Mouse (Mus musculus) retina, postnatal 7 days (tissue): ENCODE results near the gene Mapk3.

ENCODE experiments used
- DNase-seq: peaks from one replicate; pipeline ENCODE4 v3.0.0-alpha.2; 2012; ENCODE audit warnings: low read depth, low spot score

Mapk3 gene

DNA sequence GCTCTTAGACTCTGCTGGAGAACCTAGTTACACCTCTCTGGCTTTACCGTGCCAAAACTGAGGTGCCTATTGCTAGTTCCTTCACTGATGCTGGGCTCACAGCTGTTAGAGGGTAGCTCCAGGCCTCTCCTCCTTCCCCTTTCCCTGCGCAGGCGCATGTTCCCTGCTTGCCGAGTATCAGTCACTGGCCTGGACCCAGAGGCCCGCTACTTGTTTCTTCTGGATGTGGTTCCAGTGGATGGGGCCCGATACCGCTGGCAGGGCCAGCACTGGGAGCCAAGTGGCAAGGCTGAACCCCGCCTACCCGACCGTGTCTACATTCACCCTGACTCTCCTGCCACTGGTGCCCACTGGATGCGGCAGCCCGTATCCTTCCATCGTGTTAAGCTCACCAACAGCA lies 23.3 kb downstream of the Mapk3 start:
- DNase-seq: no peak

DNA sequence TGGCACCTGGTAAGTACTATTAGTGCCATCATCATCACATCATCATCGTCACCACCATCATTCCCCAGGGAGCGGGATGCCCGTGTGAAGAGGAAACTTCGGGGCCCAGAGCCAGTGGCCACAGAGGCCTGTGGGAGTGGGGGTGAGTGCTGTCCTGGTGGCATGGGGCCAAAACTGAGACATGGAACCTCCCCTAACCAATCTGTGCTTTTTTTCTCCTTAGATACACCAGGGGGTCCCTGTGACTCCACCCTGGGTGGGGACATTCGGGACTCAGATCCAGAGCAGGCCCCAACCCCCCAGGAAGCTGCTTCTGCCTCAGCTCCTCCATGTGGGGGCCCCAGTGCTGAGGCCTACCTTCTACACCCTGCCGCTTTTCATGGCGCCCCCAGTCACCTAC lies 25.1 kb downstream of the Mapk3 start:
- DNase-seq: no peak

DNA sequence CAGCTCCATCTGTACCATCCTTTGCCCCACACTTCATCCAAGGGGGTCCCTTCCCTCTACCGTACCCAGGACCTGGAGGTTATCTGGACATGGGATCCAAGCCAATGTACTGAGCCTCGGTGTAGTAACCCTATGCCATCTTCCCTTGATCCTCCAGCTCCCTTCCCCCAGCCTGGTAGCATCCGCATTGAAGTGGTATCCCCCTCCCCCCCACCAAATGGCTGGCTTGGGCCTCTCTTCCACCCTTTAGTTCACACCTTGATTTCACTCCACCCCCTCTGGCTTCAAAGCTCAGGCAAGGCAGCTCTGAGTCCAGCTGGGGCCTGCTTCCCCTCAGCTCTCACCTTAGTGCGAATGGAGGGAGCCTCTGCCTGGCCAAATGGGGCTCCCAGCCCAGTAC lies 25.7 kb downstream of the Mapk3 start:
- no peak for DNase-seq

DNA sequence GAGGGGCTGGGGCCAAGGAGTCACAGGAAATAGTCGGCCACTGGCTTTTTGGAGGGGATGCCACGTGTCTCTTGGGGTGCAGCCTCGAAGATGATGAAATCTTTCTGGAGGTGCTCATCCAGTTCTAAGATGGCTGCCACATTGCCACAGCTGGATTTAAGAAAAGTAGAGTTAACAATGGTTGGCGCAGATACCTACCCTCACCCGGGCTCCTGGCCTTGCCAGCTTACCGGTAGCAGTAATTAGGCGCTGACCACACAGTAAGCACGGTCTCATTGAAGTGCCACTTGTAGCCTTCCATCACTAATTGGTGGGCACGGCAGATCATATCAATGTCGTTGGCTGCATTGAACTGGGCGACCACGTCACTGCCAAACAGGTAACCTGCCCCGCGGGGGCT lies 26.7 kb downstream of the Mapk3 start:
- no peak for DNase-seq

DNA sequence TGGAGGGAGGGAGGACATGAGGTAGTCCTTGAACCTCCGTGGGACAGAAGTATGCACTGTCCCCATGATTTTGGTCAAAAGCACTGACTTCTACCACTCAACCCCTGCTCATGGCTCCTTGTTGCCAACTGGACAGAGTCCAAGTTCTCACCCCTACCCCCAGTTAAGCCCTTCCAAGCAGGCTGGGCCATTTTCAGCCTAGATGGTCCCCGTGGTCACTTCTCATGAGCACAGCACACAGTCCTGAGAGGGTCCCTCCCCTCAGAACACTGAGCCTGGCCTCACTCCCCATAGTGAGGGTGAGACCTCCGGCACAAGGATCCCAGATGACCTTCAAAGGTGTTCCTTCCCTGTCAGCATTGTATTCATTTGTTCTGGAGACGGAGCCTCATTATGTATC lies 29.7 kb downstream of the Mapk3 start:
- no peak for DNase-seq

DNA sequence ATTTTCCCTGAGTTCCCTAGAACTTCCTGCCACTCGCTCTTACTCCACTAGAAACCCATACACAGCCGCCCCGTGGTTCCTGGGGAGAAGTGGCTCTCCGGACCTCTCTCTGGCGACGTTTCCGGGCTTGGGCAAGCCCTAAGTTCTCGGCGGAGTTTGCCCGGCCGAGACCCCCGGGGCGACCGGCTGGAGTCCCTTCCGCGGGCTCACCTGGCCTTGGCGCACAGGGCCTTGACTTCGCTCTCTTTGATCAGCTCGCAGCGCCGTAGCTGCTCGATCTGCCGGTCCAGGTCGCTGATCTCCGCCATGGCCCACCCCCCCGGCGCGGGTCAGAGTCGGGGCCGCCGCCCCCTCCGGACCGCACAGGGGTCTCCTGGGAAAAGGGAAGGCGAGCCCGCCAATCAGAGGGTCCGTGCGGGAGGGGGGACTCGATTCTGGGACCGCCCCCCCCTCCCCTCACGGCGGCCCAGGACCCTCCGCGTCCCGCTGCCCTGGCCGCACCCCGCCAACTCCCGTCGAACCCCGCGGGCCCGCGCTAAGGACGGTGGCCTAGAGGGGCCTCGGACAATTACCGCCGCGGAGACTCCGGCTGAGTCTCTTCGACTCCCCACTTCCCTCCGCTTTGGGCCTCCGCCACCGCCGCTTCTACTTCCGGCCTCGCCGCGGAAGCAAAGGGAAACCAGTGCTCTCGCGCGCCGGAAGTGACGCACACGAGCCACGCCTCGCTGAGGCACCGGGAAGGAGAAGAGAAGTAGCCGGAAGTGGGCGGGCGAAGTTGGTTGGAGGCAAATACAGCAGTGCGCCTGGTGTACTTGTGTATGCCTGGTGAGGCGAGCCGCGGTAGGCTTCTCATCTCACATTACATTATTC lies 32.7 kb downstream of the Mapk3 start, which contains the start of gene Ppp4c:
TSS of gene Ppp4c (minus strand) at position 646 of the 870 bp plus-strand sequence.
- DNase-seq: peak; percentile 97

DNA sequence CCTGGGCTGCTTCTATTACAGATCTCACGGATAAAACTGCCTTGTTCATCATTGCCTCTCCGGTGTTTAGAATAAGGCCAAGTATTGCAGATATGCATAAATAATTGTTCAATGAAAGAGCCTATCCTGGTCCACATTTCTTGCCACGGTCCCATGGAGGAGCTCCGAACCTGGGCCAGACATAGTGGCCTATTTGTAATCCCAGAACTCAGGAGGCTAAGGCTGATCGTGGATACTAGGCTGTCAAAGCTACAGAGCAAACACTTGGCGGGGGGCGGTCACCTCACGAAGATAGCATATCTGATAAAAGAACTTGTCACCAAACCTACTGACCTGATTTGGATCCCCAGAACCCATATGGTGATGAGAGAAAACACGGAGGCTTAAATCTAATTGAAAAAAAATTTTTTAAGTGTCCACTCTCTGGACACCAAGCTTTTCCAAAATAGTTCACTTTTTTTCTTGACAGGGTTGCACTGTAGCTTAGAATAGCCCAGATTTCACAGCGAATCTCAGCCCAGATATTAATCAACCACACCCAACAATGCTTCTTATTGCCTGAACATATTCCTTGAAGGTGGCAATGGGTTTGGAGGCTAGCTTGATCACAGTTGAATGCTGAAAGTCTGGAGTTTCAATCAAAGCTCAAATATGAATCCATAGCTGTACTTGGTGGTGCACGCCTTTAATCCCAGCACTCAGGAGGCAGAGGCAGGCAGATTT lies 33.5 kb downstream of the Mapk3 start:
- DNase-seq: no peak

DNA sequence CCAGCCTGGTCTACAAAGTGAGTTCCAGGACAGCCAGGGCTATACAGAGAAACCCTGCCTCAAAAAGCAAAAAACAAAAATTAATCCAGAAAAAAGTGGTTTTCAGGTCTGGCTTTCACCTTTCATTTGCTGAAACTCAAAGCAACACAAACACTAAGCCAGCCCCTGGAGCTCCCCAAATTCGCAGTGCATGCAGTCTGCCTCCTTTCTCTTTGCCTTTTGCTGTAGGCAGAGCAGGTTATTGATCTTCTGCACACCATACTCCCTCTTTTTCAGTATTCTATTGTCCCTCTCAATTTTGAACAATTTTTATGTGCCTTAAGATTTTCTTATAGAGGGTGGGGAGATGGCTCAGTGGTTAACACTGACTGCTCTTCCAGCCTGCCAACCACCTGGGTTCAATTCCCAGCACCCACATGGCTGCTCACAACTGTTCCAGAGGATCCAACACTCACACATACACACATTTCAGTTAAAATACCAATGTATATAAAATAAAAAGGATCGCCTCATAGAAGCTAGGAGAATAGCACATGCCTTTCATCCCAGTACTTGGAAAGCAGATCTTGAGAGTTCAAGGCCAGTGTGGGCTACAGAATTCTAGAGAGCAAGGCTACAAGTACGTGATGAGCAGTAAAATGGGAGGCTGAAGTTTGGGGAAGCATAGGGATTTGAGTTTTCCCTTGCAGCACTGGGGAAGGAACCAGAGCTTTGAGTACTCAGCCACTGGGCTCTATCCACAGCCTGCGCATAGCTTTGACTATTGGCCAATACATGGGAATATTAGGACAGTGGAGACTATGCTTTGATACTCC lies 34.3 kb downstream of the Mapk3 start:
- no peak for DNase-seq

DNA sequence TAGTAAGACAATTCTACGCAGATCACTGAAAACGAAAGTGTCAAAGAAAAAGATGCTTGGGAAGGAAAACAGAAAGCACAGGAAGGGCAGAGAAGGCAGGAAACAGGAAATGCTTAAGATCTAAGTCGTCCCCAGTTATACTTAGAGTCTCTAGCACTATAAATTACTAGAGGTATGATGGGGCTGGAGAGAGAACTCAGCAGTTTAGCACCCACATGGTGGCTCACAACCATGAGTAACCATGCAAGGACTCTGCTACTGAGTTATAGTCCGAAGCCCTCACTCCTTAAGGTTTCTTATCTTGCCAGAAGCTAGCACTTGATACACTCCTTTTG lies 34.8 kb downstream of the Mapk3 start:
- DNase-seq: no peak

DNA sequence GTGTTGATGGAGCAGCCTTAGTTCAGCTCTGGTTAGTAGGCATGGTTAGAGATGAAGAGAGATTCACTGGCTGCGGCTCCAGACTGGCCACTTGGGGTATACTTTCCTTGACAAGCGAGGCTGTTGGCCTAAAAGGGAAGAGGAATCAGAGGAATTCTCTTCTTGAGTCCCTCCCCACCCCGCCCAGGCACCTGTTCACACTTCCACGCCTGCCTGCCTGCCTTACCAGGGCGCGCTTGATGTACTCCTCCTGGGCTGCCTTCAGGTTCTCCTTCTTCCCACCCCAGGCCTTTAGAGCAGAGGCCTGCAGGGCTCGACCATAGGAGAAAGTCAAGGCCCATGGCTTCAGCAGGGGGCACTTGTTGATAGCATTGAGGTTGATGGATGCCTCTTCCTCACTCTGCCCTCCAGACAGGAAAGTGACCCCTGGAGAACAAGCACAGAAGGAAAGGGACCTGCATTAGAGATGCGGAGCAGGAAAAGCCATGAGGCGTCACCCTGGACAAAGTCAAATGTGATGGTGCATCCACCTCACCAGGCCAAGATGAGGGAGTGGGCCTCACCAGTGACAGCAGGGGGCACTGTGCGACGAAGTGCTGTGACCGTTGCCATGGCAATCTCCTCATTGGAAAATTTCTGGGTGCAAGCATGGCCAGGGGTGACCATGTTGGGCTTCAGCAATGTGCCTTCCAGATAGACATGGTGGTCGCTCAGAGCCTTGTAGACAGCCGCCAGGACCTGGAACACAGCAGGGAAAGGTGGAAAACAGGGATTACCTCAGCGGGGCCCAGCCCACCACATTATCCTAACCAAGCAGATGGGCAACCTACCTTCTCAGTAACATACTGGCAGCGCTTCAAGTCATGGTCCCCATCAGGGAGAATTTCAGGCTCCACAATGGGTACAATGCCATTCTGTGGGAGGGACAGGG lies 36.3 kb downstream of the Mapk3 start:
- DNase-seq: no peak

DNA sequence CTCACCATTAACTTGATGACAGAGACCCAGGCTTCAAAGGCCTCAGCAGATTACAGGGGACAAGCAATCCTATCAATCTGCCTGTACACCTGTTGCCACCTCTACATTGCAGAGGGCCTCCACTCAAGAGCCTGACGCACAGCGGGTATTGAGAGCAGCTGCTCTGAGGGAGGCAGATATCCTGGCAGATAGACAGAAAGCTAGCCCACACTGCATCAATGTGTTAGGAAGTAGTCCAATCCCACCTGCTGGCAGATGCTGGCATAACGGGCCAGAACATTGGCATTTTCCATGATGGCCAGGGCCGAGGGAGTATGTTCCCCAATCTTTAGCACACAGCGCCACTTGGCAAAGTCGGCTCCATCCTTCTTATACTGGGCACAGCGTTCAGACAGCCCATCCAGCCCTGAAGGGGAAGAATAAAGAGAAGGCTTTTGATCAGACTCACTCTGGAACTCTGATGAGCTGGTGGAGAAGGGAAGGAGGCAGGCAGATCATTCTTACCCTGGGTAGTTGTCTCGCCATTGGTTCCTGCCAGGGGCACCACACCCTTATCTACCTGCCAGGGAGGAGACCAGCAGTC lies 37.0 kb downstream of the Mapk3 start:
- DNase-seq: no peak

DNA sequence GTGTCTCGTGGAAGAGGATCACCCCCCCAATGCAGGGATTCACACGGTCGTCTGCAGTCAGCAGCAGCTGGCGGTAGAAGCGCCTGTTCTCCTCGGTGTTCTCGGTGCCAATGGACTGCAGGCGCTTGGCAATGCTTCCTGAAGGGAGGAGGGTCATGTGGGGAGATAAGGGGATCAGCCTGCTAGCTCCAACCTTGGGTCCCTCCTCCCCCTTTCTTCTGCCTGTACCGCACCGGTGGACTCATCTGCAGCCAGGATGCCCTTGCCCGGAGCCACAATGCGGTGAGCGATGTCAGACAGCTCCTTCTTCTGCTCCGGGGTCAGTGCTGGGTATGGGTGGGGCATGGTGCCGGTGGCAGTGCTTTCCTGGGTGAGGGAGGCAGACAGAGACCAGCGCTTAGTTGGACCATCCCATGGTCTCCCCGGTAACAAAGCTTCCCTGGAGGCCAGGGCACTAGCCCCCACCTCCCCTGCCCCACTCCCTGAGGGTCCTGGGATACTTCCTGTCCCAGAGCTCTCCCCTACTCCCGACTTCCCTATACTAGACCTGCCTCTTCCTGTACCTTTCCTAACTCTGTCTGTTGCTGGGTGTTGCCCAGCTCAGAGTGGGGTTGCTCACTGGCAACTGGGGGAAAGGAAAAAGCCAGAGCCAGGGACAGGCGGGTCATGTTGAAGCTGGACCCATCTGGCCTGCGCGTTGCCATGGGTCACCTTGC lies 38.2 kb downstream of the Mapk3 start, which contains the start of gene Fam57b:
TSS of gene Fam57b (plus strand) at position 258 of the 716 bp plus-strand sequence.
- peak; percentile 72 for DNase-seq

DNA sequence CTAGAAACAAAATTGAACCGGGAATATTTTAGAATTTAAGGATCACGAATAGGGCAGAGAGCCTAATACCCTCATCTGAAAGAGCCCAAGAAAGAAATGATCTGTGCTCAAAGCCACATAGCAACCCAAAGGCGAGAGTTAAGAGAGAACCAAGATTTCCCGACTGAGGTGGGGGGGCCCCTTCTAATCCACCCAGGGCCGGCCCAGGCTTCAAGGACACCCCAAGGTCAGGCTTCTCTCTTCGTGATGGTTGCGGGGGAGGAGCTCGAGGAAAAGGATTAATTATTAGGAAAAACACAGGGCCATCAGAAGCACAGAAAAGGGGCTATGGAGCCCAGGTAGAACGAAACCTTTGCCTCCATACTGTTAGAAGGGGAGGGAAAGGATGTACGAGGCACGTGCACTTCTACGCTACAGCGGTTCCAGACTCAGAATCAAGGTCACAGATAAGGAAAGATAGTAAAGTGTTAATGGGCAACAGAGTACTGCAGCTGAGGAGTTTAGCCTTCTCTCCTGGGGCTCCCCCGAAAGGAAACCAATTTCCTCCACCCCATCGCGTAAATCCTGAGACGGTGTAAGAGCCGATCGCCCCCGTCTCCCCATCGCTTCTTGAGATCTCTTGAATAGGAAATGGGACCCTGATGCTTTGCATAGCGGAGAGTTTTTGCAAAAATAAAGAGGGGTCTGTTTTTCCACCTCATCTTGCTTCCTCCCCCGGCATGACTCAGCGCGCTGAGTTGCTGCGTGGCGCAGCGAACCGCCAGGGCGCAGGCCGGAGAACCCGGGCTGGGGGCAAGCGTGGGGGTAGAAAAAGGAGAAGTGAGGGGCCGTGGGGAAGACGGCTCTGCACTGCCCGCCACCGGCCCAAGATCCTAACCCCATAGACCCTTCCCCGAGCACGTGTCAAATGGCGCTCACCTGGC lies 39.0 kb downstream of the Mapk3 start:
- DNase-seq: no peak

DNA sequence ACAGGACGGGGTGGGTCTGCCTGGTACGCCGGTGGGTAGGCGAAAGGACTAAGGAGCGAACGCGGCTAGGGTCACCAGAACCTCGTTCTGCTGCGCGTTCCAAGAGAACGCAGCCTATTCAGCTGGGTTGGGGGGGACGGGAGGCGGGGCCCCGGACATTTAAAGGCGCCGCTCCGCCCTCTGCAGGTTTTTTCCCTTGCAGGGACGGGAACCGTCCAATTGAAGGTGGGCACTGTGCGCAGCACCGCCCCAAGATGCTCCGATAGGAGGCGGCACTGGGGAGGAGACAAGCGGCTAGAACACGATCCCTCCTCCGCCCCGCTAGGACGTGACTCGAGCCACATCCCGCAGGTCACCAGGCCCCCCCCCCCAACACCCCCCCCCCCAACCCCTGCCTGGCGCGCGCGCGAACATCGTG lies 39.7 kb downstream of the Mapk3 start:
- peak; percentile 89 for DNase-seq

DNA sequence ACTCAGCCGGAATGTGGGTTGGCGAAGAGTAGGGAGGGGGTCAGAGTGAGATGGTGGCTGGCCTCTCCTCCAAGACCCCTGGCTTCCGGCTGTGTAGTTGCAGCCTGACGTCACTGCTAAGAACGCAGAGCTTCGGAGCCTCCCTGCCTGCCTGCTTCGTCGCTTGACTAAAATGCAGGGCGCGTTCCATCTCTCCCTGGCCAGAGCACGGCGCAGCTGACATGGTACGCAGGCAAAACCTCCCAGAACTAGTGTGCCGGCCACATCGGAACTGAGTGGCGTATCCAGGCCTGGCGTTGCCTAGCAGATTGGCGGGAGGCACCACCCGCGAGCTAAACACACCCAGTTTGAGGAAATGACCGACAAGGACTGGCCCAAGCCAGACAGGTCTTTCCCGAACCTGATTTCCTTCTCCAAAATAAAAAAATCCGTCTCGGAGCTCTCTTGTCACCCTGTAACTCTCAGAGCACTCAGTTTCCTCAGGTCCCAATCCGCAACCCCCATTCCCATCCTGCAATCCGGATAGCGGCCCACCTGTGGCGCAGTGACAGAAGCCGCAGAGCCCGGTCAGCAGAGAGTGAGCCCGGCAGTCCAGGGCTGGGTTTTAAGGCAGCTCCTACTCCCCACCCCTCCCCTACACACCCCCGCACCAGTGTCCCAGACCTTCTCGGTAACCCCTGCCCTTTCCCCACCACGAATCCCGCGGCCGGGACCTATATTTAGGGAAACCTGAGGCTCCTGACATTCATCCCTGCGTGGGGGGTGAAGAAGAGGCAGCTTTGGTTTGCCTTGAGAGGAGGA lies 40.3 kb downstream of the Mapk3 start:
- DNase-seq: peak; percentile 70

DNA sequence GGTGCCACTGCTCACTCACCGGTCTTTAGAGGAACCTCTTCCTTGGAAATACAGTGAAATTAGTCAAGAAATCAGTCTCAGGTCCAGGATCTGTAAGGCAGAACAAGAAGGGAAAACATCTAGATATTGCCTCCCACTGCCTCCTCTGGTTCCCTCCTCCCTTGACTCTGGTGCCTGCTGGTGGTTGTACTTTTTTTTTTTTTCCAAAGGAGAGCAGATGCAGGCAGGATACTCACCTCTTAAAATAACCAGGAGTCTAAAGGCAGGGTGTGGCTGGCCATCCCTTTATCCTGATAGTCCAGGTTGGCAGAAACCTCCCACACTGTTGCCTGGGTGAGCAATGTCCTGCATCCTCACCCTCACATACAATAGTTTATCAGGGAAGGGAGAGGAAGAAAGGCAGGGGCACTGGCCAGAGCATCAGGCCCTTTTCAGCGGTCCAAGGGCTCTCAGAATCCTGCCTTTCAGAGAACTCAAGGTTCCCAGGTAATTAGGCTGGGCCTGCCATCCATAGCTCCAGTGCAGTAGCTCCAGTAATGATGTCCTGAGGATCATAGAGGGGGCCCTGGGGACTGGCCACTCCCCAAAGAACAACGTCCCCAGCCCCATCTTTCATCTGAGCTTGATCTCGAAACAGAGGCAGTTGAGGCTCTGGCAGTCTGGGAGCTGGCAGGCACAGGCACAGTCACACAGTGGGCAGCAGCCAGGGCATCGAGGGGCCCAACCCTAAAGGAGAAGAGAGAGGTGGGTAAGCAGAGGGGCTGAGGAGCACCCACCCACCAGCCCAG lies 41.1 kb downstream of the Mapk3 start:
- no peak for DNase-seq

DNA sequence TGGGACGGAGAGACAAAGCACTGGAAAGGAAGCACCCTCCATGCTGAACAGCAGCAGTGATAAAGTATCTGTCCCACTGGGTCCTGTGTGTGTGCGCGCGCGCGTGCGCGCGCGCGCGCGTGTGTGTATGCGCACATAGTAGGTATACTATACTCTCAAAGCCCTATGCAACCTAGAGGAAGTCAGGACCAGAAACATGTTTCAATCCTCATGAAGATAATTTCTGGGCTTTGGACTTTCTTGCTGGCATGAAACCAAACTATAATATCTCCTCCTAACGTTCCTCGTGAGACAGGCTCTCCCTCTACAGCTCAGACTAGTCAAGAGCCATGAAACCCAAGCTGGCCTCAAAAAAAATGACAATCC lies 41.6 kb downstream of the Mapk3 start:
- DNase-seq: no peak
